Mouse (Mus musculus): ENCODE data around the gene Mif. TPM values are rescaled to one million over a fixed set of nuclear protein-coding genes. Genes with fewer than 3 reads are reported as not detected.

Mif gene
- polyA plus RNA-seq, 1 experiment: 830 TPM

DNA sequence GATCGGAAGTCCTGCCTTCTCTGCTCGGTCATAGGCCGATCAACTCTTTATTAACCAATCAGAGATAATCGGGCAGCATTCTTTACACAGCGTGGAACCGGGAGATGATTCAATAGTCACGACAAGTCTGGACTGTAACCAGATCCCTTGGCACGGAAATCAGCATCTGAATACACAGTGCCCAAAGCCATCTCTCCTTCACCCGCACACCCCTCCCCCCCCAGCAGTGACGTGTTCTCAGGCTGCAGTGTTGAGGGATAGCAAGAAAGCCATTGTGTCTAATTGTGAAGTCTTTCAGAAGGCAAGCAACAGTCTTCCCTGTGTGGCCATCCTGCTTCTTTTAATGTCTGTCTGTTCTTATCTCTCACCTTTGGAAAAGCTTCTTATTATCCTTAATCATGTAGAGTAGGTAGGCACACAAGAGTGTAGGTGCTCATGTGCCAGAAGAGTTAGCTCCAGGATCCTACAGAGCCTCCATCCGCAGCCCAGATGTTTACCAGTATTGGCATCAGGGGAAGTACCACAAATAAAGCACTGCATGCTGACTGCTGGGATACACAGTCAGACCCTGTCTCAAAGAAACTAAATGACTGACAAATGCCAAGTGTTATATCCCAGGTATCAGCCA lies 13.0 kb upstream of the Mif start:
- no peak for TF ChIP-seq CTCF (IDR thresholded peaks at IDR 0.05; ENCODE audit: extremely low read depth, insufficient read length, insufficient replicate concordance, low read depth, low read length)
- TF ChIP-seq POLR2A (IDR thresholded peaks at IDR 0.05; ENCODE audit: low read depth, low read length): no peak
- Histone ChIP-seq H3K36me3 (ENCODE audit: control insufficient read depth, insufficient read depth, low read length) (no peaks in the 10 kb centered on the region), H3K27ac (ENCODE audit: insufficient read depth, low read depth, low read length) (no peak overlapping the region), H3K27me3 (ENCODE audit: control insufficient read depth, insufficient read depth, low read length) (no peaks in the 10 kb centered on the region), H3K4me1 (ENCODE audit: control insufficient read depth, insufficient read depth, insufficient read length, low read length) (peaks cover 2% of the 10 kb centered on the region; the same call in 1 of the 2 replicates), H3K4me3 (ENCODE audit: low read depth, low read length) (peak overlapping the region; percentile 63)
- WGBS: 5% methylated on average over 11 of the region's 11 CpGs

DNA sequence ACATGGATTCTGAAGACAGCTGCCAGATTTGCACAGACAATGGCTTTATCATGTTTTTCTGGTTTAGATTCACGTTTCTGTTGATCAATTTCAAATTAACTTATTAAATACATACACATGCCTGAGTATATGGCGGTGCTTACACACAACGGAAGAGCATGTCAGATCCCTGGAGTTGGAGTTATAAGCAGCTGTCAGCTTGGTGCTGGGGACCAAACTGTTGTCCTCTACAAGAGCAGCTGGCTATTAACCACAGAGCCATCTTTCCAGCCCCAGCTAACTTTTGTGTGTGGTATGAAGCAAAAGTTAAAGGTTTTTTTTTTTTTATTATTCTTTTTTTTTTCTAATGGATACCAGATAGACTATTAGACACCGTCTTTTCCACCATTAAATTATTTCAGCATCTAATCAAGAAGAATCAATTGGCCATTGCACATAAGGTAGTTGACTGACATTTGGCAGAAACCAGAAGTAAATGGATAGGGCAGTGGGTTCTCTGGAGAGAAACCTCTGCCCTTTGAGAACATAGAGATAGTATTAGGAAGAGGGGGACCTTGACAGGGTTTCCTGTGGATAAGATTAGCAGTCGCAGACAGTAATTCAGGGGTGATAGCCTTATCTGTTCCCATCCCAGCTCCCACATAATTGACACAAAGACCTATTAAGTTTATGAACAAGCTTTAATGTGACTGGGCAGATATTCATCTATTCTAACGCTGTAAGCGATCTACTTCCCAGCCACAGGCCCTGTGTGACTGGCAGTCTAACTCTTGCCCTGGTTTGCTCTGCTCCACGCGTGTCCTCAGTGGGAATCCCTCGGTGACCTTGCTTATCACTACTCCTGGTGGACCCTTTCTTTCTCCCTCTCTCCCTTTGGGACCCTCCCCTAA lies 12.2 kb upstream of the Mif start:
- Histone ChIP-seq H3K27me3 (ENCODE audit: control insufficient read depth, insufficient read depth, low read length) (no peaks in the 10 kb centered on the region), H3K4me3 (ENCODE audit: low read depth, low read length) (peak overlapping the region; percentile 63), H3K4me1 (ENCODE audit: control insufficient read depth, insufficient read depth, insufficient read length, low read length) (peaks cover 2% of the 10 kb centered on the region; the same call in 1 of the 2 replicates), H3K36me3 (ENCODE audit: control insufficient read depth, insufficient read depth, low read length) (no peaks in the 10 kb centered on the region), H3K27ac (ENCODE audit: insufficient read depth, low read depth, low read length) (no peak overlapping the region)
- TF ChIP-seq POLR2A (IDR thresholded peaks at IDR 0.05; ENCODE audit: low read depth, low read length): no peak
- TF ChIP-seq CTCF (IDR thresholded peaks at IDR 0.05; ENCODE audit: extremely low read depth, insufficient read length, insufficient replicate concordance, low read depth, low read length): no peak
- WGBS: 34% methylated on average over 10 of the region's 10 CpGs

DNA sequence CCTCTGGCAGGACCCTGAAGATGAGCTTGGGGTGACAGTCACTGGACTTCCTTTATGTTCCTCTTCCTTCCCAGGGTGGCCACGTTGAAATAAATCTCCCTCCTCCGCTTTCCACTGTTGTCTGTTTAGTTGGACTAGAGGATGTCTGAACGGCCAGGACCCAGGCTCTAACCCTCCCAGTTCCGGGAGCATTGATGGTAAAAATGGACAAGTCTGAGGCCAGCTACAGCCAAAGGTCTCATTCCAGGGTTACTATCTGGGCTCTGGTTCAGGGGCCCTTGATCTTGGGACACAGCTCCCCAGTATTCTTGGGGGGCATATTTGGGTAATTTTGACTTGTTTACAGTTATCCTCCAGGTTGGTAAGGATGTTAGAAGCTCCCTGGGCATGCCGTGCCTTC lies 1.5 kb upstream of the Mif start:
- H3K4me1 ChIP-seq (ENCODE audit: control insufficient read depth, insufficient read depth, insufficient read length, low read length): peaks cover 4% of the 10 kb centered on the region; the same call in 1 of the 2 replicates
- TF ChIP-seq POLR2A (IDR thresholded peaks at IDR 0.05; ENCODE audit: low read depth, low read length): no peak
- TF ChIP-seq CTCF (IDR thresholded peaks at IDR 0.05; ENCODE audit: extremely low read depth, insufficient read length, insufficient replicate concordance, low read depth, low read length): no peak
- no peak overlapping the region for H3K27ac ChIP-seq (ENCODE audit: insufficient read depth, low read depth, low read length)
- 86% methylated on average over 5 of the region's 5 CpGs for whole genome bisulfite sequencing
- no peaks in the 10 kb centered on the region for H3K36me3 ChIP-seq (ENCODE audit: control insufficient read depth, insufficient read depth, low read length)
- H3K4me3 ChIP-seq (ENCODE audit: low read depth, low read length): no peak overlapping the region
- no peaks in the 10 kb centered on the region for H3K27me3 ChIP-seq (ENCODE audit: control insufficient read depth, insufficient read depth, low read length)

DNA sequence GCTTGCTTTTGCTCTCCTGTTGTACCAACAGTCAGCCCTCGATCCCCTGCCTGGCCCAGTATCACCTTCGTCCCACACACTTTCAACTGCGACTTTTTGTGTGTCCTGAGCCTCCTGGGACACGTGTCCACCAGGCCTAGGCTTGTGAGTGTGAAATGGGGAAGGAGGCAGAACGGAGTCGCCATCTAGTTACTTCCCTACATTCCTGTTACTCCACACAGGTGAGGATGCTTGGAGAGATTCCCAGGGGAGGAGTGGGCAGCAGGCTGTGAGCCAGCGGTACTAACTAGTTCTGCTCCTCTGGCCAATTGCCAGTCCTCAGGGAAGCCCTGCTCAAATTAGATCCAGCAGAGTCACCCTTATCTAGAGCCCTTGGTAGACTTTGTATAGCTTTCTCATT lies 706 bp upstream of the Mif start:
- Histone ChIP-seq H3K27me3 (ENCODE audit: control insufficient read depth, insufficient read depth, low read length) (no peaks in the 10 kb centered on the region), H3K4me3 (ENCODE audit: low read depth, low read length) (no peak overlapping the region), H3K4me1 (ENCODE audit: control insufficient read depth, insufficient read depth, insufficient read length, low read length) (peaks cover 4% of the 10 kb centered on the region; the same call in 1 of the 2 replicates), H3K27ac (ENCODE audit: insufficient read depth, low read depth, low read length) (no peak overlapping the region), H3K36me3 (ENCODE audit: control insufficient read depth, insufficient read depth, low read length) (no peaks in the 10 kb centered on the region)
- 23% methylated on average over 7 of the region's 7 CpGs for WGBS
- TF ChIP-seq CTCF (IDR thresholded peaks at IDR 0.05; ENCODE audit: extremely low read depth, insufficient read length, insufficient replicate concordance, low read depth, low read length) (no peak), POLR2A (IDR thresholded peaks at IDR 0.05; ENCODE audit: low read depth, low read length) (no peak)

DNA sequence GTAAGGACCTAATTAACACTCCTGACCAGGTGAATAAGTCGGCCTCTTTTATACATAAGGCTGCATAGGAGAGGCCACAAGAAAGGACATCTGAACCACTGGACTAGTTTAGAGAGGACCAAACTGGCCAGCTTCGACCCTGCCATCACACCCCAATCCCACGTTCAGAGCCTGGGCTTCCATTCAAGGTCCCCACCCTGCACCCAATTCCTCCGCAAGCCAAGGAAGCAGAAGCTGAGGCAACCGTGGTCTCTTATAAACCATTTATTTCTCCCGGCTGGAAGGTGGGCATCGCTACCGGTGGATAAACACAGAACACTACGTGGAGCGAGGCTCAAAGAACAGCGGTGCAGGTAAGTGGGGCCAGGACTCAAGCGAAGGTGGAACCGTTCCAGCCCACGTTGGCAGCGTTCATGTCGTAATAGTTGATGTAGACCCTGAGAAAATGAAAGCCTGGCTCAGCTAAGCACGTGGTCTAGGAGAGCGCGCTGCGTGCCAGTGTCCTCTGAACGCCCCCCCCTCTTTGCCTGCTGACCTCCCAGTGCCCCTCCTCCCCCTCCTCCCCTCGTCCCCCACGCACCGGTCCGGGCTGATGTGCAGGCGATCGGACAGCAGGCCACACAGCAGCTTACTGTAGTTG lies 813 bp downstream of the Mif start:
- Histone ChIP-seq H3K36me3 (ENCODE audit: control insufficient read depth, insufficient read depth, low read length) (no peaks in the 10 kb centered on the region), H3K4me1 (ENCODE audit: control insufficient read depth, insufficient read depth, insufficient read length, low read length) (peaks cover 4% of the 10 kb centered on the region; the same call in 1 of the 2 replicates), H3K4me3 (ENCODE audit: low read depth, low read length) (peak overlapping the region; percentile 70), H3K27ac (ENCODE audit: insufficient read depth, low read depth, low read length) (no peak overlapping the region), H3K27me3 (ENCODE audit: control insufficient read depth, insufficient read depth, low read length) (no peaks in the 10 kb centered on the region)
- TF ChIP-seq POLR2A (IDR thresholded peaks at IDR 0.05; ENCODE audit: low read depth, low read length): no peak
- no peak for TF ChIP-seq CTCF (IDR thresholded peaks at IDR 0.05; ENCODE audit: extremely low read depth, insufficient read length, insufficient replicate concordance, low read depth, low read length)
- WGBS: 3% methylated on average over 27 of the region's 27 CpGs

DNA sequence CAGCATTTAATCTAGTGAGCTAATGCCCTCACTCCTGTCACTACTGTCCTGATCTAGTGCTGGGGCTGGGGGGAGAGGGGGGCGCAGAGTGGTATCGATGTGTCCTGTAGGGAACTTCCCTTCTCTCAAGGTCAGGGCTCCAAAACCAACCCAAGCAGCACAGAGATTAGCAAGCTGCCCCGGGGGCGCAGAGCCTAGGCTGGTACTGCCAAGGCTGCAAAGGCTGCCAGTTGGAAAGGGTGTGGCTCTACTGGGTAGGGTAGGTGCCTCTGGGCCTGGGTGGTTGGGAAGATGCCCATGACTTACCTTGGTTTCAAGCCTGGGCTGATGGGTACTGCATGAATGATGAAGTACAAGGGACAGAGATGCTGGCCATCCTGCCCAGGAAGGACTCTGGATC lies 2.4 kb downstream of the Mif start:
- Histone ChIP-seq H3K27ac (ENCODE audit: insufficient read depth, low read depth, low read length) (no peak overlapping the region), H3K36me3 (ENCODE audit: control insufficient read depth, insufficient read depth, low read length) (no peaks in the 10 kb centered on the region), H3K4me3 (ENCODE audit: low read depth, low read length) (no peak overlapping the region), H3K4me1 (ENCODE audit: control insufficient read depth, insufficient read depth, insufficient read length, low read length) (peaks cover 4% of the 10 kb centered on the region; the same call in 1 of the 2 replicates), H3K27me3 (ENCODE audit: control insufficient read depth, insufficient read depth, low read length) (no peaks in the 10 kb centered on the region)
- WGBS: 67% methylated on average over 4 of the region's 4 CpGs
- no peak for TF ChIP-seq CTCF (IDR thresholded peaks at IDR 0.05; ENCODE audit: extremely low read depth, insufficient read length, insufficient replicate concordance, low read depth, low read length)
- TF ChIP-seq POLR2A (IDR thresholded peaks at IDR 0.05; ENCODE audit: low read depth, low read length): no peak
